22 mouse cellular contexts compared by ENCODE assay signal in genomic region chr5:126629826-126630225, GRCm38 (mm10).
DNase-seq lines count a peak whose midpoint lies in the region; ATAC-seq and TF ChIP-seq lines count a peak whose summit lies in the region.
"Had no signal": no experiment of that assay in that cellular context is flagged by ENCODE, and none has a peak within 500 bp of the region (broad histone marks: within the 10 kb centered on the region; RNA-seq: fewer than 3 reads in every experiment).

No protein-coding gene starts in this region.

- no peak overlapping the region for H3K4me2 ChIP-seq in stomach, postnatal 0 days (replicated peaks; ENCODE audit: low read depth)
- no peak overlapping the region for H3K4me2 ChIP-seq in liver, postnatal 0 days (ENCODE audit: low read depth, low read length)
- H3K4me2 ChIP-seq: embryonic facial prominence, embryonic 12.5 days had no signal

- DNase-seq in ES-E14 (ENCODE audit: low read depth, low spot score) = peak; percentile 54
- DNase-seq in WW6 (ENCODE audit: low read depth, low spot score) = peak; percentile 24
- DNase-seq in stomach, postnatal 0 days (ENCODE audit: low spot score) = no peak
- DNase-seq in liver, postnatal 0 days = no peak
- no peak for DNase-seq in heart, postnatal 14 days
- DNase-seq: adrenal gland, adult 8-10 months; adrenal gland, postnatal 14 days; adrenal gland, postnatal 36 days; B cell, adult 2 months; cerebellum, adult 11-12 months; cerebellum, adult 2 months; cerebellum, adult 9-10 months; cerebellum, postnatal 10 days; cerebellum, postnatal 25 days had no signal

- H3K36me3 ChIP-seq in ES-Bruce4 (ENCODE audit: control insufficient read depth, insufficient read depth, low read length, poor library complexity, severe bottlenecking) (no peaks in the 10 kb centered on the region), ES-E14 (ENCODE audit: control insufficient read depth, insufficient read depth, low read length, poor library complexity, severe bottlenecking) (no peaks in the 10 kb centered on the region)
- no peaks in the 10 kb centered on the region for H3K36me3 ChIP-seq in stomach, postnatal 0 days (ENCODE audit: control insufficient read depth, insufficient read depth, low read length)
- no peaks in the 10 kb centered on the region for H3K36me3 ChIP-seq in liver, postnatal 0 days (replicated peaks; ENCODE audit: insufficient read depth, low read length)
- H3K36me3 ChIP-seq: embryonic facial prominence, embryonic 10.5 days; embryonic facial prominence, embryonic 12.5 days had no signal

- TF ChIP-seq CTCF in ES-Bruce4 (IDR thresholded peaks at IDR 0.05; ENCODE audit: low read depth, low read length) = no peak
- no peak for TF ChIP-seq CTCF in stomach, postnatal 0 days (IDR thresholded peaks at IDR 0.05; ENCODE audit: low read depth)
- no peak for TF ChIP-seq CTCF in liver, postnatal 0 days (IDR thresholded peaks at IDR 0.05; ENCODE audit: low read depth)

- H3K4me3 ChIP-seq in ES-Bruce4 (ENCODE audit: low read depth, low read length) (no peak overlapping the region), ES-E14 (ENCODE audit: insufficient read depth in 1 of 2, low read depth in 1 of 2, low read length in 2 of 2, poor library complexity in 1 of 2, severe bottlenecking in 1 of 2) (no peak overlapping the region)
- no peak overlapping the region for H3K4me3 ChIP-seq in stomach, postnatal 0 days (ENCODE audit: low read depth, low read length)
- H3K4me3 ChIP-seq in liver, postnatal 0 days (ENCODE audit: low read depth, low read length) = no peak overlapping the region
- H3K4me3 ChIP-seq: embryonic facial prominence, embryonic 10.5 days; embryonic facial prominence, embryonic 12.5 days had no signal

- in situ Hi-C loops in ES-E14 (cut with MboI; ENCODE audit: low sequenced_read_pairs in 2 of 2, unreplicated experiment in 2 of 2) = no loop called here

- peak; percentile 63; the same call in 1 of the 2 replicates for TF ChIP-seq EP300 in ES-Bruce4 (IDR thresholded peaks at IDR 0.05; ENCODE audit: insufficient read depth, low read depth, low read length)
- no peak for TF ChIP-seq EP300 in stomach, postnatal 0 days (optimal IDR thresholded peaks at IDR 0.05)
- TF ChIP-seq EP300 in liver, postnatal 0 days (IDR thresholded peaks at IDR 0.05; ENCODE audit: low read depth) = no peak

- ATAC-seq in stomach, postnatal 0 days (ENCODE audit: low FRiP score, low TSS enrichment) = no peak
- ATAC-seq in liver, postnatal 0 days = no peak
- ATAC-seq: activated CD4-positive, CD25-positive, alpha-beta regulatory T cell, adult 4 months; CD4-positive, CD25-positive, alpha-beta regulatory T cell, adult 4 months; forebrain, embryonic 14.5 days; forebrain, embryonic 16.5 days had no signal

- H3K27me3 ChIP-seq in ES-Bruce4 (ENCODE audit: control insufficient read depth, insufficient read depth, low read length, poor library complexity, severe bottlenecking) = no peaks in the 10 kb centered on the region; the same call in 1 of the 2 replicates
- H3K27me3 ChIP-seq in stomach, postnatal 0 days (ENCODE audit: control insufficient read depth, insufficient read depth, low read length) = no peaks in the 10 kb centered on the region
- no peaks in the 10 kb centered on the region for H3K27me3 ChIP-seq in liver, postnatal 0 days (ENCODE audit: insufficient read depth, low read length)
- H3K27me3 ChIP-seq: CH12.LX; embryonic facial prominence, embryonic 12.5 days had no signal

- H3K4me1 ChIP-seq in ES-Bruce4 (ENCODE audit: control insufficient read depth, insufficient read depth, low read length) (peaks cover 4% of the 10 kb centered on the region), ES-E14 (ENCODE audit: control insufficient read depth in 2 of 2, insufficient read depth in 2 of 2, low read length in 2 of 2, poor library complexity in 1 of 2) (peaks cover 0 to 2% of the 10 kb centered on the region in 2 experiments; a peak in 1 of 4 replicates)
- no peaks in the 10 kb centered on the region for H3K4me1 ChIP-seq in stomach, postnatal 0 days (replicated peaks; ENCODE audit: control insufficient read depth, insufficient read depth)
- no peaks in the 10 kb centered on the region for H3K4me1 ChIP-seq in liver, postnatal 0 days (ENCODE audit: insufficient read depth)
- H3K4me1 ChIP-seq: embryonic facial prominence, embryonic 10.5 days; embryonic facial prominence, embryonic 12.5 days had no signal

- H3K9ac ChIP-seq in ES-Bruce4 (ENCODE audit: low read depth, poor library complexity, severe bottlenecking) (no peak overlapping the region), ES-E14 (ENCODE audit: insufficient read depth, low read depth, low read length, poor library complexity, severe bottlenecking) (no peak overlapping the region)
- no peak overlapping the region for H3K9ac ChIP-seq in stomach, postnatal 0 days (ENCODE audit: low read length)
- H3K9ac ChIP-seq in liver, postnatal 0 days (replicated peaks) = no peak overlapping the region
- H3K9ac ChIP-seq: embryonic facial prominence, embryonic 12.5 days had no signal

- WGBS in stomach, postnatal 0 days = 25% methylated on average over 2 of the region's 2 CpGs
- 31% methylated on average over 2 of the region's 2 CpGs for WGBS in liver, postnatal 0 days (ENCODE audit: insufficient replicate concordance)

- no peaks in the 10 kb centered on the region for H3K9me3 ChIP-seq in ES-Bruce4 (replicated peaks; ENCODE audit: control insufficient read depth, insufficient read depth, low read length, poor library complexity, severe bottlenecking)
- H3K9me3 ChIP-seq in ES-E14 (ENCODE audit: control insufficient read depth, insufficient read depth, low read depth, low read length) = no peaks in the 10 kb centered on the region
- no peaks in the 10 kb centered on the region for H3K9me3 ChIP-seq in stomach, postnatal 0 days (ENCODE audit: control insufficient read depth, low read length)
- no peaks in the 10 kb centered on the region for H3K9me3 ChIP-seq in liver, postnatal 0 days (ENCODE audit: low read length)
- H3K9me3 ChIP-seq: embryonic facial prominence, embryonic 10.5 days; embryonic facial prominence, embryonic 12.5 days had no signal

- intact Hi-C loops in heart, postnatal 14 days (cut with DNase I) = loop anchor here (5.0 kb wide), 1 partner anchor 48 kb away; no protein-coding TSS in a partner anchor

- no peak for TF ChIP-seq POLR2A in ES-Bruce4 (IDR thresholded peaks at IDR 0.05; ENCODE audit: insufficient read depth, low read length)

- H3K27ac ChIP-seq in ES-Bruce4 (ENCODE audit: insufficient read depth, low read length) (no peak overlapping the region), ES-E14 (ENCODE audit: insufficient read depth, low read depth, low read length, poor library complexity, severe bottlenecking) (no peak overlapping the region)
- H3K27ac ChIP-seq in stomach, postnatal 0 days (replicated peaks) = no peak overlapping the region
- H3K27ac ChIP-seq in liver, postnatal 0 days (ENCODE audit: low read depth) = no peak overlapping the region
- H3K27ac ChIP-seq: embryonic facial prominence, embryonic 10.5 days; embryonic facial prominence, embryonic 12.5 days had no signal

TF ChIP-seq in ES-E14, 5 proteins besides CTCF, POLR2A, EP300 and RAD21:
- TF ChIP-seq MAFK (IDR thresholded peaks at IDR 0.05; ENCODE audit: insufficient read depth, low read depth, low read length) (no peak), HCFC1 (IDR thresholded peaks at IDR 0.05; ENCODE audit: borderline replicate concordance, insufficient read depth, low read length) (no peak)

Comparison
In these comparisons a context has a peak if more than half of its experiments do, and no peak if none do; other contexts are left out.
1. DNase-seq: peak in ES-E14 (single experiment) and WW6 (single experiment); none in stomach, postnatal 0 days (single experiment), liver, postnatal 0 days (single experiment) and heart, postnatal 14 days (0 of 2).